Mouse (Mus musculus): ENCODE data around the gene Ehf.

Gene Ehf

GRCm38 (mm10) chr2:103213547-103213946 is 89.5 kb downstream of the Ehf start:
- DNase-seq (ENCODE audit: low spot score), result no peak
